Mouse (Mus musculus): ENCODE results near the gene Gm8251. TPM values are rescaled to one million over a fixed set of nuclear protein-coding genes. Genes with fewer than 3 reads are reported as not detected.

The Gm8251 gene
- total and polyA plus RNA-seq, 3 experiments: 0.08 to 0.34 (median 0.13) TPM

DNA sequence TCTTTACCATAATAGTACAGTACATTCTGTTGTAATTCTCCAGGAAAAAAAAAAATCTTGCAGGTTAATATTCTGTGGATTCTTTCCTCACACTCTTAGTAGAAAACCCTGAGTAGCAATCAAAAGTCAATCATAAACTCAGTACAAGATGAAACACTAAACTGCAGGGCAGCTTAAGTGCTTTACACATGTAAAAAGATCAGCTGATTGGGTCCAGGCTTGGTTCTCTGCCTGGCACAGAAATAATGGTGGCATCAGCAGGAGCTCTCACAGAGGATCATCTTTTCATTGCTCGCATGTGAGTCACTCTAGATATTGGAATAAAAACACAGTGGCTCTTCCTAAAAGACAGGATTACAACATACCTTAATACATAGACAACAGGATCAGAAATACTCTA, 34.1 kb downstream of the Gm8251 start:
- in situ Hi-C loops (cut with MboI; ENCODE audit: low pct_ligation_motif_present, low pct_unique_long_range_greater_than_20kb, low sequenced_read_pairs): loop anchor here (25.0 kb wide), 1 partner anchor 265 kb away; no protein-coding TSS in a partner anchor
- H3K4me3 ChIP-seq (replicated peaks in 1 of 3; ENCODE audit: low read depth in 2 of 3, low read length in 2 of 3, poor library complexity in 1 of 3): no peak overlapping the region
- TF ChIP-seq KAT2A (IDR thresholded peaks at IDR 0.05; ENCODE audit: insufficient replicate concordance, low read length): no peak
- no peak for DNase-seq (ENCODE audit: extremely low read depth)
- no peaks in the 10 kb centered on the region for H3K27me3 ChIP-seq (replicated peaks)
- H3K9me3 ChIP-seq (replicated peaks; ENCODE audit: low read length): no peaks in the 10 kb centered on the region
- no peaks in the 10 kb centered on the region for H3K79me2 ChIP-seq (replicated peaks; ENCODE audit: control insufficient read depth, extremely low read depth, insufficient read depth, poor library complexity, severe bottlenecking)
- H3K36me3 ChIP-seq (replicated peaks in 1 of 2; ENCODE audit: control insufficient read depth in 1 of 2, insufficient read depth in 1 of 2, low read length in 1 of 2): no peaks in the 10 kb centered on the region
- H3K27ac ChIP-seq (ENCODE audit: insufficient read depth, low read depth): no peak overlapping the region
- dilution Hi-C loops (cut with MboI; ENCODE audit: extremely low pct_ligation_motif_present, extremely low pct_unique_long_range_greater_than_20kb, low sequenced_read_pairs): no loop called here
- no peak overlapping the region for H3K9ac ChIP-seq (ENCODE audit: insufficient read depth, low read depth)
- no peak overlapping the region for H3K4me2 ChIP-seq (ENCODE audit: insufficient read depth, low read depth, poor library complexity, severe bottlenecking)
- no peaks in the 10 kb centered on the region for H3K4me1 ChIP-seq (ENCODE audit: control insufficient read depth in 1 of 2, insufficient read depth in 2 of 2)

DNA sequence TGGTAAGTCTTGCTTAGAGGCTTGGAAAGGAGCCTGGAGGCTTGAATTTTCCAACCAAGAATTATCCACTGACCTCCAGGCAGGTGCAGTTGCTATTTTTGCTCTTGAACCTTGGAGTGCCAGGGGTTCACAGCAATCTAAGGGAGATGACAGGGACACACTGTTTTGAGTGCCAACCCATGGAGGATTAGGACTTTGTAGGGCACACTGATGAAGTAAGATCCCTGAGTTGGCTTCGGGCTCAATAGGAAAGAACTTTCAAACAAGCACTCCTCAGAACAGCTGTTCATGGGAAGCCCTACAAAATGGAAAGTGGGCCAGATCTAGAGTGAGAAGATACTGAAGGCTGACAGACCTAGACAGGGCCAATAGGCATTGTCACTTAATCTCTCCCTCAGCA, 39.1 kb downstream of the Gm8251 start:
- H3K27ac ChIP-seq (ENCODE audit: insufficient read depth, low read depth): no peak overlapping the region
- DNase-seq (ENCODE audit: extremely low read depth): no peak
- no peak overlapping the region for H3K4me3 ChIP-seq (replicated peaks in 1 of 3; ENCODE audit: low read depth in 2 of 3, low read length in 2 of 3, poor library complexity in 1 of 3)
- H3K79me2 ChIP-seq (replicated peaks; ENCODE audit: control insufficient read depth, extremely low read depth, insufficient read depth, poor library complexity, severe bottlenecking): no peaks in the 10 kb centered on the region
- peaks cover 1% of the 10 kb centered on the region for H3K27me3 ChIP-seq (replicated peaks)
- H3K9me3 ChIP-seq (replicated peaks; ENCODE audit: low read length): no peaks in the 10 kb centered on the region
- no peak overlapping the region for H3K9ac ChIP-seq (ENCODE audit: insufficient read depth, low read depth)
- H3K4me1 ChIP-seq (ENCODE audit: control insufficient read depth in 1 of 2, insufficient read depth in 2 of 2): no peaks in the 10 kb centered on the region
- no peak for TF ChIP-seq CTCF (conservative IDR thresholded peaks at IDR 0.05 in 1 of 2, IDR thresholded peaks at IDR 0.05 in 1 of 2; ENCODE audit: low read depth in 2 of 2, low read length in 2 of 2)
- no peak for TF ChIP-seq MAX (IDR thresholded peaks at IDR 0.05; ENCODE audit: low read length)
- TF ChIP-seq JUN (IDR thresholded peaks at IDR 0.05; ENCODE audit: insufficient read depth, low read depth, low read length): no peak
- in situ Hi-C loops (cut with MboI; ENCODE audit: low pct_ligation_motif_present, low pct_unique_long_range_greater_than_20kb, low sequenced_read_pairs): no loop called here
- dilution Hi-C loops (cut with MboI; ENCODE audit: extremely low pct_ligation_motif_present, extremely low pct_unique_long_range_greater_than_20kb, low sequenced_read_pairs): no loop called here
- H3K4me2 ChIP-seq (ENCODE audit: insufficient read depth, low read depth, poor library complexity, severe bottlenecking): no peak overlapping the region
- no peaks in the 10 kb centered on the region for H3K36me3 ChIP-seq (replicated peaks in 1 of 2; ENCODE audit: control insufficient read depth in 1 of 2, insufficient read depth in 1 of 2, low read length in 1 of 2)

DNA sequence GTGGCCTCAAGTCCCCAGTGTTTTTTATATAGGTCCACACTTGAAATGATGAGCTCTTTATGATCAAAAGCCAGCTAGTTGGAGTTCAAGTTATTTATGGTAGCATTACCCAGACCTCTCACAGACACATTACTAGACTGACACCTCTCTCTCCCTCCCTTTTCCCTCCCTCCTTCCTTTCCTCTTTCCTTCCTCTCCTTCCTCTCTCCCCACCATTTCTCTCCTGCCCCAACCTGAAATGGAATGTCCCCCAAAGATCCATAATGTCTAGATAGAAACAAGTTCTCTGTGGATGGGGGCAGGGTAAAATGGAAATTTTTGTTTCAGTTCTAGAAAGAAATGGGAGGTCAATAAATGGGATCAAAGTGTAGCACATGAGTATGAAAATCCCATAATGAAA, 41.8 kb downstream of the Gm8251 start, which contains the start of gene Mettl21c:
Gene Mettl21c (minus strand): TSS at position 101 of the 400 bp plus-strand sequence.
- dilution Hi-C loops (cut with MboI; ENCODE audit: extremely low pct_ligation_motif_present, extremely low pct_unique_long_range_greater_than_20kb, low sequenced_read_pairs) (no loop called here), in situ Hi-C loops (cut with MboI; ENCODE audit: low pct_ligation_motif_present, low pct_unique_long_range_greater_than_20kb, low sequenced_read_pairs) (no loop called here)
- TF ChIP-seq MEF2A (IDR thresholded peaks at IDR 0.05; ENCODE audit: borderline replicate concordance, low read depth, low read length) (no peak), PAX5 (IDR thresholded peaks at IDR 0.05; ENCODE audit: low read length) (no peak), ETS1 (conservative IDR thresholded peaks at IDR 0.05; ENCODE audit: low read depth, low read length) (no peak), ZC3H11A (IDR thresholded peaks at IDR 0.05; ENCODE audit: low read depth, low read length) (no peak), GABPA (IDR thresholded peaks at IDR 0.05; ENCODE audit: insufficient replicate concordance, low read depth, low read length) (no peak), MAX (IDR thresholded peaks at IDR 0.05; ENCODE audit: low read length) (no peak), ZNF384 (IDR thresholded peaks at IDR 0.05; ENCODE audit: low read depth, low read length) (no peak), MAFK (IDR thresholded peaks at IDR 0.05; ENCODE audit: insufficient replicate concordance, low read length) (no peak), POLR2A (IDR thresholded peaks at IDR 0.05; ENCODE audit: low read depth, low read length) (no peak), HCFC1 (IDR thresholded peaks at IDR 0.05; ENCODE audit: low read depth, low read length) (no peak), IRF4 (IDR thresholded peaks at IDR 0.05; ENCODE audit: low read depth, low read length) (no peak), CTCF (conservative IDR thresholded peaks at IDR 0.05 in 1 of 2, IDR thresholded peaks at IDR 0.05 in 1 of 2; ENCODE audit: low read depth in 2 of 2, low read length in 2 of 2) (no peak), TBP (conservative IDR thresholded peaks at IDR 0.05; ENCODE audit: low read depth, low read length) (no peak), POLR2AphosphoS2 (IDR thresholded peaks at IDR 0.05; ENCODE audit: low read depth, low read length) (no peak), NRF1 (IDR thresholded peaks at IDR 0.05; ENCODE audit: low read depth, low read length) (no peak), MXI1 (IDR thresholded peaks at IDR 0.05; ENCODE audit: low read depth, low read length) (no peak), ELF1 (IDR thresholded peaks at IDR 0.05; ENCODE audit: low read depth, low read length) (no peak), NELFE (IDR thresholded peaks at IDR 0.05; ENCODE audit: low read depth, low read length) (no peak), ZMIZ1 (IDR thresholded peaks at IDR 0.05; ENCODE audit: low read depth, low read length) (no peak)

More for the DNA sequence above, 41.8 kb downstream of the Gm8251 start, which contains the start of gene Mettl21c:
- no peak within 1 kb of the TSS for H3K4me2 ChIP-seq (ENCODE audit: insufficient read depth, low read depth, poor library complexity, severe bottlenecking)
- H3K9ac ChIP-seq (ENCODE audit: insufficient read depth, low read depth): no peak within 1 kb of the TSS
- no peaks in the 10 kb centered on the region for H3K79me2 ChIP-seq (replicated peaks; ENCODE audit: control insufficient read depth, extremely low read depth, insufficient read depth, poor library complexity, severe bottlenecking)
- no peak within 1 kb of the TSS for H3K27ac ChIP-seq (ENCODE audit: insufficient read depth, low read depth)
- H3K9me3 ChIP-seq (replicated peaks; ENCODE audit: low read length): no peaks in the 10 kb centered on the region
- no peaks in the 10 kb centered on the region for H3K4me1 ChIP-seq (ENCODE audit: control insufficient read depth in 1 of 2, insufficient read depth in 2 of 2)
- no peak within 1 kb of the TSS for H3K4me3 ChIP-seq (replicated peaks in 1 of 3; ENCODE audit: low read depth in 2 of 3, low read length in 2 of 3, poor library complexity in 1 of 3)
- peaks cover 1% of the 10 kb centered on the region for H3K27me3 ChIP-seq (replicated peaks)
- no peak for DNase-seq (ENCODE audit: extremely low read depth)
- H3K36me3 ChIP-seq (replicated peaks in 1 of 2; ENCODE audit: control insufficient read depth in 1 of 2, insufficient read depth in 1 of 2, low read length in 1 of 2): no peaks in the 10 kb centered on the region

All from CH12.LX (cell line).